Mouse (Mus musculus): Measurements from ENCODE around the gene Ust. TPM values are rescaled to one million over a fixed set of nuclear protein-coding genes. Genes with fewer than 3 reads are reported as not detected.

Gene Ust
- polyA plus RNA-seq, 1 experiment from 2014 or later = 3.9 TPM

- no peak overlapping the region for H3K27ac ChIP-seq (replicated peaks)
- H3K36me3 ChIP-seq (replicated peaks) = no peaks in the 10 kb centered on the region
- WGBS = 74% methylated on average over 2 of the region's 2 CpGs
- H3K27me3 ChIP-seq (replicated peaks; ENCODE audit: low read depth, poor library complexity, severe bottlenecking) = no peaks in the 10 kb centered on the region
- H3K4me1 ChIP-seq = peaks cover 17% of the 10 kb centered on the region
- no peak overlapping the region for H3K4me3 ChIP-seq
- peaks cover 6% of the 10 kb centered on the region; the same call in 1 of the 2 replicates for H3K9me3 ChIP-seq
- DNase-seq (ENCODE audit: low spot score) = no peak
Observed at GRCm38 (mm10) chr10:8174697-8175096, 343.9 kb downstream of the Ust start.

- DNase-seq (ENCODE audit: low spot score) = no peak
- Histone ChIP-seq H3K27me3 (replicated peaks; ENCODE audit: low read depth, poor library complexity, severe bottlenecking) (no peaks in the 10 kb centered on the region), H3K4me3 (no peak overlapping the region), H3K4me1 (peaks cover 17% of the 10 kb centered on the region), H3K36me3 (replicated peaks) (no peaks in the 10 kb centered on the region), H3K27ac (replicated peaks) (no peak overlapping the region), H3K9me3 (peaks cover 11% of the 10 kb centered on the region; the same call in 1 of the 2 replicates)
- WGBS = 66% methylated on average over 7 of the region's 7 CpGs
Observed at GRCm38 (mm10) chr10:8174230-8174629, 344.4 kb downstream of the Ust start.

- 75% methylated on average over 3 of the region's 3 CpGs for WGBS
- Histone ChIP-seq H3K4me1 (peaks cover 17% of the 10 kb centered on the region), H3K27me3 (replicated peaks; ENCODE audit: low read depth, poor library complexity, severe bottlenecking) (no peaks in the 10 kb centered on the region), H3K36me3 (replicated peaks) (no peaks in the 10 kb centered on the region), H3K9me3 (peaks cover 22% of the 10 kb centered on the region), H3K4me3 (no peak overlapping the region), H3K27ac (replicated peaks) (no peak overlapping the region)
- DNase-seq (ENCODE audit: low spot score) = no peak
Observed at GRCm38 (mm10) chr10:8173032-8173431, 345.6 kb downstream of the Ust start.

GRCm38 (mm10) chr10:8171556-8171955 lies 347.1 kb downstream of the Ust start:
- peaks cover 10% of the 10 kb centered on the region for H3K4me1 ChIP-seq
- WGBS = 91% methylated on average over 11 of the region's 11 CpGs
- no peaks in the 10 kb centered on the region for H3K27me3 ChIP-seq (replicated peaks; ENCODE audit: low read depth, poor library complexity, severe bottlenecking)

More at GRCm38 (mm10) chr10:8171556-8171955, 347.1 kb downstream of the Ust start:
- Histone ChIP-seq H3K36me3 (replicated peaks) (no peaks in the 10 kb centered on the region), H3K27ac (replicated peaks) (no peak overlapping the region), H3K4me3 (no peak overlapping the region), H3K9me3 (peaks cover 28% of the 10 kb centered on the region)
- DNase-seq (ENCODE audit: low spot score) = no peak

All from embryonic facial prominence, embryonic 10.5 days (tissue).